Mouse (Mus musculus): ENCODE measurements around the gene Rps25. TPM values are rescaled to one million over a fixed set of nuclear protein-coding genes. Genes with fewer than 3 reads are reported as not detected.
"Not testable (repeated sequence)": the region's sequence is repeated elsewhere in the genome, so short reads cannot be mapped to it uniquely, and the experiment has no call there.

Rps25 gene
- polyA plus RNA-seq, 1 experiment: 299 TPM

- H3K27me3 ChIP-seq (replicated peaks; ENCODE audit: control insufficient read depth, insufficient read depth, low read length): no peaks in the 10 kb centered on the region
- WGBS: 89% methylated on average over 4 of the region's 4 CpGs
- H3K36me3 ChIP-seq (ENCODE audit: control insufficient read depth, insufficient read depth, low read length): no peaks in the 10 kb centered on the region
- no peak overlapping the region for H3K27ac ChIP-seq (ENCODE audit: insufficient read depth, low read depth, low read length)
- no peak overlapping the region for H3K4me3 ChIP-seq (ENCODE audit: insufficient read depth, low read depth, low read length)
- TF ChIP-seq CTCF (conservative IDR thresholded peaks at IDR 0.05; ENCODE audit: insufficient read depth, insufficient read length, low read depth, low read length) (no peak), POLR2A (IDR thresholded peaks at IDR 0.05; ENCODE audit: low read depth, low read length) (no peak)
- H3K4me1 ChIP-seq (ENCODE audit: control insufficient read depth, insufficient read depth, low read length): no peaks in the 10 kb centered on the region
- no peak for DNase-seq
These were observed 16.6 kb downstream of the Rps25 start for GRCm38 (mm10) chr9:44423576-44423975.

DNA sequence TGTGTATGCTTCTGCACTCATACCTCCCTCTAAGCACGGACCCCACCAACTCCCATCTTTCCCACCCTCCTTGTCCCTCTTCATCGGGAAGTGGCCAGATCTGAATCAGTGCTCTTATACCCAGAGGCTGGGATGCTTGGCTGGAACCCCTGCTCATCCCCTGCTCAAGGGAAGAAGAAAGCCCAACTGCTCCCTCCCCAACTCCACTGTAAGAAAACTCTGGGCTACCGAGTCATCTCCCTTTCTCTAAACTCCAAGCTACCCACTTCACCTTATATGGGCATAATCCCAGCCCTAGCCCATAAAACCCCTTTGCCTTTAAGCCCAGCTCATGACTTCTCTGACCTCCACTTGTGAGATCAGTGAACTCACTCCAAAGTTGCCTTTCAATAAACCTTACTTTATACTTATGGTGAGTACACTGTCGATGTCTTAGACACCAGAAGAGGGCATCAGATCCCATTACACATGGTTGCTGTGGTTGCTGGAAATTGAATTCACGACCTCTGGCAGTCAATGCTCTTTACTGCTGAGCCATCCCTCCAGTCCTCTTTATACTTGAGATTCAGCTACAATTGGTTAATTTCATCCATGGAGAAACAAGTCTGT, 25.7 kb downstream of the Rps25 start:
- WGBS: 48% methylated on average over 5 of the region's 5 CpGs
- TF ChIP-seq POLR2A (IDR thresholded peaks at IDR 0.05; ENCODE audit: low read depth, low read length): no peak
- no peak for TF ChIP-seq CTCF (conservative IDR thresholded peaks at IDR 0.05; ENCODE audit: insufficient read depth, insufficient read length, low read depth, low read length)
- H3K27ac ChIP-seq (ENCODE audit: insufficient read depth, low read depth, low read length): no peak overlapping the region
- H3K36me3 ChIP-seq (ENCODE audit: control insufficient read depth, insufficient read depth, low read length): no peaks in the 10 kb centered on the region
- no peak for DNase-seq
- no peak overlapping the region for H3K4me3 ChIP-seq (ENCODE audit: insufficient read depth, low read depth, low read length)
- H3K27me3 ChIP-seq (replicated peaks; ENCODE audit: control insufficient read depth, insufficient read depth, low read length): no peaks in the 10 kb centered on the region
- H3K4me1 ChIP-seq (ENCODE audit: control insufficient read depth, insufficient read depth, low read length): no peaks in the 10 kb centered on the region

GRCm38 (mm10) chr9:44435747-44436146, 28.8 kb downstream of the Rps25 start:
- Histone ChIP-seq H3K36me3 (ENCODE audit: control insufficient read depth, insufficient read depth, low read length) (no peaks in the 10 kb centered on the region), H3K27ac (ENCODE audit: insufficient read depth, low read depth, low read length) (no peak overlapping the region), H3K4me1 (ENCODE audit: control insufficient read depth, insufficient read depth, low read length) (no peaks in the 10 kb centered on the region), H3K27me3 (replicated peaks; ENCODE audit: control insufficient read depth, insufficient read depth, low read length) (no peaks in the 10 kb centered on the region), H3K4me3 (ENCODE audit: insufficient read depth, low read depth, low read length) (no peak overlapping the region)
- no peak for DNase-seq
- WGBS: 69% methylated on average over 6 of the region's 6 CpGs
- TF ChIP-seq POLR2A (IDR thresholded peaks at IDR 0.05; ENCODE audit: low read depth, low read length) (no peak), CTCF (conservative IDR thresholded peaks at IDR 0.05; ENCODE audit: insufficient read depth, insufficient read length, low read depth, low read length) (no peak)

DNA sequence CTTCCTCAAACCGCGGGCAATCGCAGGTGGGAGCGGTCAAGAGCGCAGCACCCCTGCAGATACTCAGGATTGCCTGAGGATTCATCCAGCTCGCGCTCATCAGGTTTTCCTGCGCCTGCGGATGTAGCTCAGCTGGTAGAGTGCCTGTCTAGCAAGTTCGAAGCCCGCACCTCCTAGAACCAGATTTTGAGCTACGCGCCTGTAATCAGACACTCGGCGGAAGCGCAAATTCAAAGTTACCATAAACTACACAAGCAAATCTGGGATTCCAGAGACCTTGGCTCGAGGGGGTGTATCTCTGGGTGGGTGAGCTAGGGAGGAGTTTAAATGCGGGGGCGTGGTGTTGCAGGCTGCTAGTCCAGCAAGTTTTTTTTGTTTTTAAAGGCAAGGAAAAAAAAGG, 34.0 kb downstream of the Rps25 start, which contains the start of gene Foxr1:
Gene Foxr1, minus strand, starts transcription at position 176 of the 400 bp plus-strand sequence.
- no peak within 1 kb of the TSS for H3K27ac ChIP-seq (ENCODE audit: insufficient read depth, low read depth, low read length)
- no peaks in the 10 kb centered on the region for H3K27me3 ChIP-seq (replicated peaks; ENCODE audit: control insufficient read depth, insufficient read depth, low read length)
- 81% methylated on average over 19 of the region's 19 CpGs for WGBS
- no peaks in the 10 kb centered on the region for H3K36me3 ChIP-seq (ENCODE audit: control insufficient read depth, insufficient read depth, low read length)
- no peak within 1 kb of the TSS for H3K4me3 ChIP-seq (ENCODE audit: insufficient read depth, low read depth, low read length)
- TF ChIP-seq POLR2A (IDR thresholded peaks at IDR 0.05; ENCODE audit: low read depth, low read length): no peak
- TF ChIP-seq CTCF (conservative IDR thresholded peaks at IDR 0.05; ENCODE audit: insufficient read depth, insufficient read length, low read depth, low read length): no peak
- no peak for DNase-seq
- H3K4me1 ChIP-seq (ENCODE audit: control insufficient read depth, insufficient read depth, low read length): no peaks in the 10 kb centered on the region

- not testable (repeated sequence) for H3K27me3 ChIP-seq (replicated peaks; ENCODE audit: control insufficient read depth, insufficient read depth, low read length); DNase-seq; H3K27ac ChIP-seq (ENCODE audit: insufficient read depth, low read depth, low read length); H3K36me3 ChIP-seq (ENCODE audit: control insufficient read depth, insufficient read depth, low read length); H3K4me3 ChIP-seq (ENCODE audit: insufficient read depth, low read depth, low read length); H3K4me1 ChIP-seq (ENCODE audit: control insufficient read depth, insufficient read depth, low read length)
- 87% methylated on average over 7 of the region's 7 CpGs for WGBS
These were observed 37.6 kb downstream of the Rps25 start for GRCm38 (mm10) chr9:44444402-44445025.

DNA sequence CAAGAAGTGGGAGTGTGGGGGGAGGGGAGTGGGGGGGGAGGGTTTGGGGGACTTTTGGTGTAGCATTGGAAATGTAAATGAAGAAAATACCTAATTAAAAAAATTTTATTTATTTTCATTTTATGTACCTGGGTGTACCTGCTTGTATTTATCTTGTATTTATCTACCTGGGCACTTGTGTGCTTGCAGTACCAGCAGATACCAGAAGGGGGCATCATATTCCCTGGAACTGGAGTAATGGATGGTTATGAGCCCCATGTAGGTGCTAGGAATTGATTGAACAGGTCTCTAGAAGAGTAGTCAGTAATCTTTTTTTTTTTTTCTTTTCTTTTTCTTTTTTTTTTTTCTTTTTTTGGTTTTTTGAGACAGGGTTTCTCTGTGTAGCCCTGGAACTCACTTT, 43.4 kb downstream of the Rps25 start:
- Histone ChIP-seq H3K27ac (ENCODE audit: insufficient read depth, low read depth, low read length) (no peak overlapping the region), H3K4me1 (ENCODE audit: control insufficient read depth, insufficient read depth, low read length) (no peaks in the 10 kb centered on the region), H3K27me3 (replicated peaks; ENCODE audit: control insufficient read depth, insufficient read depth, low read length) (no peaks in the 10 kb centered on the region), H3K36me3 (ENCODE audit: control insufficient read depth, insufficient read depth, low read length) (no peaks in the 10 kb centered on the region), H3K4me3 (ENCODE audit: insufficient read depth, low read depth, low read length) (no peak overlapping the region)
- no peak; the same call in 1 of the 2 replicates for TF ChIP-seq CTCF (conservative IDR thresholded peaks at IDR 0.05; ENCODE audit: insufficient read depth, insufficient read length, low read depth, low read length)
- DNase-seq: peak; percentile 35

DNA sequence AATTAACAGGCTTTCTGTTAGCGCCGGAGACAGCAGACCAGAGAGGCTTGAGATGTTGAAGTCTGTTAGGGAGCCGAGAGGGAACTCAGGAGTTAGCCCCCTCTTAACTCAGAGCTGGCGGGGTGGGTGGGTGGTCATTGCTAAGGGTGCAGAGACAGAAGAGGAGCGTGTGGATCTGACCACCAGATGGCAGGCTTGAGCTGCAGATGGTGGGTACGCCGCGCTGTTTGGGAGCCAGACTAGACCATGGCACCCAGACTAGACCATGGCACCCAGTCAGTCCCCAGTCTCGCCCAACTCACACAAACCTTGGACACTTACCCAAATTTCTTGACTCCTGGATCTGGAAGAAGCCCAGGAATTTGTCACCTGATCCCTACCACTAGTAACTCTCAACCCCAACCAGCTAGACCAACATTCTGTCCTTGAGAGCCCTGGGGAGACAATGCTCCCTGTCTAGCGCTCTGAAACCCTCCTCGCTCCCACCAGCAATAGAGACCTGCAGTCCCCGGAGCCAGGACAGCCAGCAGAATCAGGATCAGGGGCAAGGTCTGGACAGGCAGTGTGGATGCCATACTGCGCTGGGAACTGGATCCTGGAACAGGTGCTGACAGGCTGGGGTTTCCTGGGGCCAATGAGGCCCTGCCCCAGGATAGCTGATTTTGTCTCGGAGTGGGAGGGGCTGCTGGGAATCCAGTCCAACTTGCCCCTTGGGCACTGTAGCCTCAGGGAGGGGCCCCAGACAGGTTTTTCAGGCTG, 47.4 kb downstream of the Rps25 start:
- WGBS: 11% methylated on average over 14 of the region's 14 CpGs

More for the DNA sequence above, 47.4 kb downstream of the Rps25 start:
- Histone ChIP-seq H3K4me1 (ENCODE audit: control insufficient read depth, insufficient read depth, low read length) (no peaks in the 10 kb centered on the region), H3K36me3 (ENCODE audit: control insufficient read depth, insufficient read depth, low read length) (no peaks in the 10 kb centered on the region), H3K27me3 (replicated peaks; ENCODE audit: control insufficient read depth, insufficient read depth, low read length) (no peaks in the 10 kb centered on the region), H3K4me3 (ENCODE audit: insufficient read depth, low read depth, low read length) (no peak overlapping the region), H3K27ac (ENCODE audit: insufficient read depth, low read depth, low read length) (no peak overlapping the region)
- DNase-seq: peak; percentile 80
- TF ChIP-seq CTCF (conservative IDR thresholded peaks at IDR 0.05; ENCODE audit: insufficient read depth, insufficient read length, low read depth, low read length): peak; percentile 96
- no peak for TF ChIP-seq POLR2A (IDR thresholded peaks at IDR 0.05; ENCODE audit: low read depth, low read length)

Data from kidney, adult 2 months (tissue).